Mouse (Mus musculus): ENCODE measurements around the gene Kif28.

The Kif28 gene

DNA sequence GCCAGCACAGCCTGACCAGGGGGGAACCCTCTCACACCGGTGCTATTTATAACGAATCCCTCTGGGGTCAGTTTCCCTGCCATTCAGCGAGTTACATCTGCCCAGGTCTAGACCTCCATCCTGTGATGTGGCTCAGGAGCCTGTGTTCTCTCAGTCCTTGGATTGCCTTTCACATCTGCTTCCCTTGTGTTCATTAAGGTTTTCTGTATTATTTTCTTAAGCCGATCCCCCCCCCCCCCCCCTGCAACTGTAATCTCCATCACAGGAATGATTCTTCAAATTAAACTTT is 99.1 kb downstream of the Kif28 start:
- no peak for DNase-seq (ENCODE audit: low spot score in 2 of 2)

All from right cerebral cortex, postnatal 10 days (tissue).